Mouse (Mus musculus): ENCODE data around the gene Grm4. TPM values are rescaled to one million over a fixed set of nuclear protein-coding genes. Genes with fewer than 3 reads are reported as not detected.

The Grm4 gene
- polyA plus RNA-seq, 1 experiment from 2014 or later: 0.08 TPM

- Histone ChIP-seq H3K9ac (peak overlapping the region; percentile 65), H3K27me3 (replicated peaks) (peaks cover 24% of the 10 kb centered on the region), H3K36me3 (no peaks in the 10 kb centered on the region), H3K9me3 (no peaks in the 10 kb centered on the region), H3K27ac (replicated peaks) (peak overlapping the region; percentile 56), H3K4me3 (peak overlapping the region; percentile 30), H3K4me1 (peaks cover 14% of the 10 kb centered on the region), H3K4me2 (peak overlapping the region; percentile 61)
- ATAC-seq (ENCODE audit: extremely low read depth, insufficient number of reproducible peaks, low FRiP score, low TSS enrichment): peak; percentile 31
- 26% methylated on average over 29 of the region's 29 CpGs for WGBS
These were observed 40.8 kb downstream of the Grm4 start for GRCm38 (mm10) chr17:27480143-27481103.

GRCm38 (mm10) chr17:27475650-27476049 is 45.6 kb downstream of the Grm4 start:
- H3K4me2 ChIP-seq: no peak overlapping the region
- no peak overlapping the region for H3K9ac ChIP-seq
- peaks cover 9% of the 10 kb centered on the region for H3K4me1 ChIP-seq
- ATAC-seq (ENCODE audit: extremely low read depth, insufficient number of reproducible peaks, low FRiP score, low TSS enrichment): no peak
- no peaks in the 10 kb centered on the region for H3K36me3 ChIP-seq
- H3K4me3 ChIP-seq: no peak overlapping the region
- H3K27ac ChIP-seq (replicated peaks): no peak overlapping the region
- H3K27me3 ChIP-seq (replicated peaks): peaks cover 12% of the 10 kb centered on the region
- 86% methylated on average over 11 of the region's 11 CpGs for WGBS
- H3K9me3 ChIP-seq: no peaks in the 10 kb centered on the region

GRCm38 (mm10) chr17:27466620-27467019 is 54.6 kb downstream of the Grm4 start:
- no peak overlapping the region for H3K27ac ChIP-seq (replicated peaks)
- H3K9ac ChIP-seq: no peak overlapping the region
- peaks cover 34% of the 10 kb centered on the region for H3K27me3 ChIP-seq (replicated peaks)
- no peaks in the 10 kb centered on the region for H3K36me3 ChIP-seq
- no peak overlapping the region for H3K4me3 ChIP-seq
- no peak overlapping the region for H3K4me2 ChIP-seq
- no peaks in the 10 kb centered on the region for H3K9me3 ChIP-seq
- WGBS: 18% methylated on average over 6 of the region's 6 CpGs
- no peaks in the 10 kb centered on the region for H3K4me1 ChIP-seq
- ATAC-seq (ENCODE audit: extremely low read depth, insufficient number of reproducible peaks, low FRiP score, low TSS enrichment): no peak

- no peaks in the 10 kb centered on the region for H3K9me3 ChIP-seq
- WGBS: 69% methylated on average over 8 of the region's 8 CpGs
- no peaks in the 10 kb centered on the region for H3K36me3 ChIP-seq
- no peak for ATAC-seq (ENCODE audit: extremely low read depth, insufficient number of reproducible peaks, low FRiP score, low TSS enrichment)
- no peak overlapping the region for H3K9ac ChIP-seq
- H3K4me3 ChIP-seq: no peak overlapping the region
- no peaks in the 10 kb centered on the region for H3K4me1 ChIP-seq
- H3K27ac ChIP-seq (replicated peaks): no peak overlapping the region
- H3K27me3 ChIP-seq (replicated peaks): peaks cover 34% of the 10 kb centered on the region
- H3K4me2 ChIP-seq: no peak overlapping the region
These were observed 55.3 kb downstream of the Grm4 start for GRCm38 (mm10) chr17:27465924-27466323.

DNA sequence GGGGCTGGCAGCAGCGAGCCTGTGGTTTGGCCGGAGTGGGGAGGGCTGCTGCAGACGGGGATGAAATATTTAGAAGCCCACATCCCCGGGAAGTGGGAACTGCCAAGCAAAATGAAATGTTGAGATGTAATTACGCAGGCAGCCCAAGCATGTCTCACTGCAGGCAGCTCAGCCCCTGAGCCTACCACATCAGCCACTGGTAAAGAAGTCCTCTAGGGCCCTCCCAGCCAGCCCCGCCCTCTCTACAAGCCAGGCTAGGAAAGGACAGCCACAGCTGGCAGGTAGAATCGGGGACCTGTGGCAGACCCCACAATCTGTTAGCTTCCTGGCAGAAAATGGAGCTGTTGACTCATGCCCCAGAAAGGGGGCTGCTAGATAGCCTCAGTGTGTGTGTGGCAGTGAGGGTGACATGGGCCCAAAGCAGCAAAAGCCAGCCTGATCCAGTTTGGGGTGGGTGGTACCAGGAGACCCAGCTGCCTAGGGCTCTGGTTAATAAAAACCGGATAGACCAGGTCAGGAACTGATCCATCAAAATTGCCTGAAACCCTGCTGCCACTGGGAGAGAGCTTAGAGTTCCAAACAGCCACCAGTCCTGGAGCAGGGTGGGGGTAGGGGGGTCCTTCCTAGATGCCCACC is 56.8 kb downstream of the Grm4 start:
- Histone ChIP-seq H3K4me1 (no peaks in the 10 kb centered on the region), H3K4me3 (no peak overlapping the region), H3K4me2 (no peak overlapping the region), H3K9ac (no peak overlapping the region), H3K9me3 (no peaks in the 10 kb centered on the region), H3K36me3 (no peaks in the 10 kb centered on the region), H3K27ac (replicated peaks) (no peak overlapping the region), H3K27me3 (replicated peaks) (peaks cover 46% of the 10 kb centered on the region)
- 48% methylated on average over 8 of the region's 8 CpGs for WGBS
- ATAC-seq (ENCODE audit: extremely low read depth, insufficient number of reproducible peaks, low FRiP score, low TSS enrichment): no peak

DNA sequence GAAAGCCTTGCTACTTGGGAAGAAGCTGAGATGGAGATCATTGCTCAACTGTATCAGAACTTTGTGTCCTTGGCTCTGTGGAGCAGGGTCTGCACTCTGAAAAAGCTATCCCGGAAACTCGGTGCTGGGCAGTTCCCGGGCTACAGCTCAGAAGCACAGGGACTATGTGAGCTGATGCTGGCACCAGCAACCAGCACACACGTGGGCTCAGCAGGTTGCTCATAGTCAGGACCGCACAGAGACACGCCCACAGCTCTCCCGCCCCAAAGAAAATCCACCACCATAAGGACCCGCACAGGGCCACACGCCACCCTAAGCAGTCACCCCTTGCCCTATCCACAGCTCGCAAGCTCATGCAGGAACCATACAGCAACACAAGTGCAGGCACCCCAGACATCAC is 61.2 kb downstream of the Grm4 start:
- Histone ChIP-seq H3K36me3 (no peaks in the 10 kb centered on the region), H3K4me1 (no peaks in the 10 kb centered on the region), H3K27ac (replicated peaks) (no peak overlapping the region), H3K9me3 (no peaks in the 10 kb centered on the region), H3K27me3 (replicated peaks) (peaks cover 52% of the 10 kb centered on the region), H3K4me2 (no peak overlapping the region), H3K9ac (no peak overlapping the region), H3K4me3 (no peak overlapping the region)
- WGBS: 69% methylated on average over 10 of the region's 10 CpGs
- no peak for ATAC-seq (ENCODE audit: extremely low read depth, insufficient number of reproducible peaks, low FRiP score, low TSS enrichment)

- Histone ChIP-seq H3K4me2 (no peak overlapping the region), H3K4me3 (no peak overlapping the region), H3K36me3 (no peaks in the 10 kb centered on the region), H3K9ac (no peak overlapping the region), H3K9me3 (no peaks in the 10 kb centered on the region), H3K27me3 (replicated peaks) (peaks cover 51% of the 10 kb centered on the region), H3K4me1 (no peaks in the 10 kb centered on the region), H3K27ac (replicated peaks) (no peak overlapping the region)
- ATAC-seq (ENCODE audit: extremely low read depth, insufficient number of reproducible peaks, low FRiP score, low TSS enrichment): no peak
- 72% methylated on average over 3 of the region's 3 CpGs for WGBS
These were observed 62.0 kb downstream of the Grm4 start for GRCm38 (mm10) chr17:27459241-27459640.

DNA sequence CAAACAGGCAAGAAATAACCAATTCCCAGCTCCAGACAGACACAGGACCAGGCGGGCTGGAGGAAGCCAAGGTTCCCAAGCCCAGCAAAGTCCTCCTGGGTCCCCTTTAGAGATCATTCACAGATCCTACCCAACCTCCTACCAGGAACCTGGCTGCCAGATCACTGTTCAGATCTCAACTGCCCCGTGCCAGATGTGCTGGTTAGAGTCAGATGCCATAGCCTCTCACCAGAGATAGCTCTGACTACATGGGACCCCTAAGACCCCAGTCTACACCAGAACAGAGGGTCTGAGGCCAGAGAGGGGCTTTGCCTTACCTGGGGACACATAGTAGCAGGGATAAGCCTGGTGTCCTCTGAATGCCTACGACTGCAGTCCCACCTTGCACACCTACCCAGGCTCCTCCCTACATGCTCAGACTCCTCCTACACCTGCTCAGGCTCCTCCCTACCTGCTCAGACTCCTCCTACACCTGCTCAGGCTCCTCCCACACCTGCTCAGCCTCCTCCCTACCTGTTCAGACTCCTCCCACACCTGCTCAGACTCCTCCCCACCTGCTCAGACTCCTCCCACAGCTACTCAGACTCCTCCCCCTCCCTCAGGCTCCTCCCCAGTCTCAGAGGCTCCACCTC is 63.2 kb downstream of the Grm4 start:
- WGBS: 72% methylated on average over 3 of the region's 3 CpGs
- H3K4me1 ChIP-seq: no peaks in the 10 kb centered on the region
- ATAC-seq (ENCODE audit: extremely low read depth, insufficient number of reproducible peaks, low FRiP score, low TSS enrichment): no peak

GRCm38 (mm10) chr17:27457038-27457577 is 64.1 kb downstream of the Grm4 start:
- 80% methylated on average over 9 of the region's 9 CpGs for WGBS

More for the DNA sequence above, 63.2 kb downstream of the Grm4 start:
- Histone ChIP-seq H3K36me3 (no peaks in the 10 kb centered on the region), H3K9ac (no peak overlapping the region), H3K4me2 (no peak overlapping the region), H3K4me3 (no peak overlapping the region), H3K27me3 (replicated peaks) (peaks cover 51% of the 10 kb centered on the region), H3K9me3 (no peaks in the 10 kb centered on the region), H3K27ac (replicated peaks) (no peak overlapping the region)

DNA sequence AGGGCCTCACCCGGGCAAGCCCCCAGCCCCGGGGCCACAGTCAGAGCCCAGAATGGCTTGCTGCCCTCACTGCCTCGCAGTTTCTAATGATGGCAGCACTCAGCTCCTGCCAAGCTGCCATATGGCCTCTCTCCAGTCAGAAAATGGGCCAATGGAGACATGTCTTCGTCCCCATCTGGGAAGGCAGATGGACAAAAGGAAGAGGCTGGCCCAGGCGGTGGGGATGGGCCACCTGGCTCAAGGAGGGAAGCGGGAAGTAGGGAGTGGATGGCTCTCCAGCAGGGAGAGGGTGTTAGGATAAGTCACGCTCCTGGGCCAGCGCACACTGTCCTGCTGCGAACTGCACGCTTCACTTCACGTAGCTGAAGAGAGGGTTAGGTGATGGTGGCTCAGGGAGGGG is 64.8 kb downstream of the Grm4 start:
- Histone ChIP-seq H3K27me3 (replicated peaks) (peaks cover 61% of the 10 kb centered on the region), H3K27ac (replicated peaks) (no peak overlapping the region), H3K9ac (no peak overlapping the region), H3K4me1 (no peaks in the 10 kb centered on the region), H3K4me3 (no peak overlapping the region), H3K4me2 (no peak overlapping the region), H3K36me3 (no peaks in the 10 kb centered on the region), H3K9me3 (no peaks in the 10 kb centered on the region)
- 75% methylated on average over 11 of the region's 11 CpGs for WGBS
- ATAC-seq (ENCODE audit: extremely low read depth, insufficient number of reproducible peaks, low FRiP score, low TSS enrichment): no peak

More at GRCm38 (mm10) chr17:27457038-27457577, 64.1 kb downstream of the Grm4 start:
- H3K27ac ChIP-seq (replicated peaks): no peak overlapping the region
- no peak overlapping the region for H3K4me3 ChIP-seq
- no peak overlapping the region for H3K9ac ChIP-seq
- no peaks in the 10 kb centered on the region for H3K36me3 ChIP-seq
- no peak for ATAC-seq (ENCODE audit: extremely low read depth, insufficient number of reproducible peaks, low FRiP score, low TSS enrichment)
- no peak overlapping the region for H3K4me2 ChIP-seq
- H3K9me3 ChIP-seq: no peaks in the 10 kb centered on the region
- H3K4me1 ChIP-seq: no peaks in the 10 kb centered on the region
- H3K27me3 ChIP-seq (replicated peaks): peaks cover 55% of the 10 kb centered on the region

Measured in heart, embryonic 13.5 days (tissue).